Mouse (Mus musculus) intestine, postnatal 0 days (tissue): Measurements from ENCODE around the gene Gm48551. TPM values are rescaled to one million over a fixed set of nuclear protein-coding genes. Genes with fewer than 3 reads are reported as not detected.

ENCODE experiments used
- ATAC-seq: fragments of 200-750 bp; cut with Nextera tagmentation; 2 replicates; pipeline ENCODE4 v1.8.0; 2017; ENCODE audit warnings: mild to moderate bottlenecking, moderate TSS enrichment, moderate library complexity
- H3K27ac ChIP-seq: fragments of 300-500 bp; sonication (generic); 2 replicates; pipeline ENCODE4 v1.5.1; 2014; ENCODE audit warnings: mild to moderate bottlenecking, low read depth, low read length, moderate library complexity
- H3K27me3 ChIP-seq: fragments of 300-500 bp; sonication (generic); replicated peaks from 2 replicates; pipeline ENCODE4 v1.6.1; 2014; ENCODE audit warnings: low read length, mixed read lengths; ENCODE audit not compliant: control insufficient read depth, insufficient read depth
- H3K36me3 ChIP-seq: fragments of 300-500 bp; sonication (generic); 2 replicates; pipeline ENCODE4 v1.6.1; 2014; ENCODE audit warnings: mild to moderate bottlenecking, moderate library complexity; ENCODE audit not compliant: control insufficient read depth, insufficient read depth
- H3K4me1 ChIP-seq: fragments of 300-500 bp; sonication (generic); replicated peaks from 2 replicates; pipeline ENCODE4 v1.6.1; 2014; ENCODE audit warnings: antibody characterized with exemption, low read length, mixed read lengths; ENCODE audit not compliant: control insufficient read depth, insufficient read depth
- H3K4me2 ChIP-seq: fragments of 300-500 bp; sonication (generic); replicated peaks from 2 replicates; pipeline ENCODE4 v1.6.1; 2014; ENCODE audit warnings: low read depth, mild to moderate bottlenecking, moderate library complexity
- H3K4me3 ChIP-seq: fragments of 300-500 bp; sonication (generic); 2 replicates; pipeline ENCODE4 v1.5.1; 2014; ENCODE audit warnings: low read depth, low read length
- H3K9ac ChIP-seq: fragments of 300-500 bp; sonication (generic); 2 replicates; pipeline ENCODE4 v1.6.1; 2014; ENCODE audit warnings: mild to moderate bottlenecking, low read depth, low read length
- H3K9me3 ChIP-seq: fragments of 300-500 bp; sonication (generic); 2 replicates; pipeline ENCODE4 v1.6.1; 2016; ENCODE audit warnings: mixed run types; ENCODE audit not compliant: control insufficient read depth
- CTCF ChIP-seq: sonication (generic); IDR thresholded peaks from 2 replicates; pipeline ENCODE4 v1.5.1; 2016; ENCODE audit warnings: low read depth, mild to moderate bottlenecking, control low read depth, antibody characterized with exemption, moderate library complexity
- WGBS: fragments of 180-500 bp; shearing (Covaris S2); extraction: QIAGEN DNeasy Blood & Tissue Kit; methylation state at CpG from one replicate; pipeline ENCODE4 v1.1.7; 2014; 5-methylcytosine and 5-hydroxymethylcytosine counted together
- polyA plus RNA-seq: library from polyadenylated mRNA; unstranded; fragments of >200 nt; fragmentation: Nextera tagmentation; extraction: Ambion mirVana; gene quantifications from 2 replicates; pipeline ENCODE4 v1.2.1, GENCODE M21; 2015

Gene Gm48551
- polyA plus RNA-seq, 1 experiment from 2014 or later: 0.76 TPM

DNA sequence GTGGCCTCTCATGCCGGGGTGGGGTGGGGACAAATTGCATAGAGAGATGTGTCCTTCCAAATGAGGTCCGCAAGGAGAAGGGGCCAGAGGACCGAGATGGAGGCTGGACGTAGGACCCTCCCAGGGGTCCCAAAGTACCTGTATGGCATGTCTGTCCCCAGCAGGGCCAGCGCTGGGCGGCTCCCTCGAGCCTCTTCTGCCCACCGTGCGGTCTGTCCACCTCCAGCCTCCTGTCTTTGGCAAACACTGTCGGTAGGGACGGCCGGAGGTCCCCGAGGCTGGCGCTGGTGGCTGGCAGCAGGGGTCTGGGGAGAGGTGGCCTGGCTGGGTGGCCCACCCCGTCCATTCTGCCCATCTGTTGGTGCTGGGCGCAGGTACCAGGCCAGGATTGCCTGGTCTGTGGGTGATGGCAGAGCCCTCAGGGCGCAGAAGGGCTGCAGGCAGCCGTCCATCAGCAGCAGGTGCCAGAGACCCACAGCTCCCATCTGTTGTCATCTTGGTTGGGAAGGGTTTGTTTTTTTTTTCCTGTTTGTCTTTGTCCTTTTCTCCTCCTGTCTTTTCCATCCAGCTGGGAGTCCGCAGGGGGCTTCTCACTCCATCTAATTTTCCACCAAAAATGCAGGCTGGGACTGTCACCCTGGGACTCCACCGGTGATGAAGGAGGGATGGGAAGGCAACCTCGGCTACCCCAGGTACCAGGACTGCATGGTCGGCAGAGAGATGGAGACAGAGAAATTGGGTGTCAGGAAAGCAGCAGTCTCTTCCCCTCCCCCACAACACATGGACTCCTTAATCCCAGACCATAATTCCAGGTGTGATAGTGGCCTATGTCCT, 16.3 kb downstream of the Gm48551 start:
- H3K27ac ChIP-seq: no peak overlapping the region

DNA sequence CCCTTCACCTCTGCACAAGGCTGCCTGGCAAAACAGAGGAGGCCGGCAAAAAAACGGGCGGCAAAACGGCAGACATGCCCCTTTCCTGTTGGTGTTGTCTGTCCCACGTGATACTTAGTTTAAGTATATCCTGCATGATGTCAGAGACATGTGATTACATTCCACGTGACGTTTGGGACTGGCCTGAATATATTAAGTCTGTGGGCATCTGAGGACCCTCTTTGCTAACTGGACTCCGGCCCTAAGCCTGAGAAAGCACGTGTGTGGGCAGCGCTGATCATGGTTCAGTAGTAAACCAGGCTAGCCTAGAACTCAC, 16.9 kb downstream of the Gm48551 start:
- no peak overlapping the region for H3K9ac ChIP-seq
- peak overlapping the region; percentile 81; the same call in 1 of the 2 replicates for H3K27ac ChIP-seq
- no peak overlapping the region for H3K4me3 ChIP-seq
- H3K9me3 ChIP-seq: no peaks in the 10 kb centered on the region
- H3K36me3 ChIP-seq: peaks cover 27% of the 10 kb centered on the region
- H3K4me2 ChIP-seq: peak overlapping the region; percentile 52
- 40% methylated on average over 10 of the region's 10 CpGs for WGBS
- peaks cover 12% of the 10 kb centered on the region for H3K4me1 ChIP-seq
- peak; percentile 28 for ATAC-seq
- no peak for TF ChIP-seq CTCF
- H3K27me3 ChIP-seq: 0 out of 2 replicates have a peak, but pooled peaks cover 6% of the 10 kb centered on the region

More for the DNA sequence above, 16.3 kb downstream of the Gm48551 start:
- Histone ChIP-seq H3K4me3 (0 out of 2 replicates have a peak overlapping the region, but pooled peaks have one; percentile 6), H3K4me2 (peak overlapping the region; percentile 28), H3K9me3 (no peaks in the 10 kb centered on the region), H3K4me1 (peaks cover 12% of the 10 kb centered on the region), H3K9ac (no peak overlapping the region), H3K36me3 (peaks cover 25% of the 10 kb centered on the region), H3K27me3 (0 out of 2 replicates have a peak, but pooled peaks cover 4% of the 10 kb centered on the region)
- WGBS: 69% methylated on average over 22 of the region's 22 CpGs
- ATAC-seq: no peak
- no peak for TF ChIP-seq CTCF

DNA sequence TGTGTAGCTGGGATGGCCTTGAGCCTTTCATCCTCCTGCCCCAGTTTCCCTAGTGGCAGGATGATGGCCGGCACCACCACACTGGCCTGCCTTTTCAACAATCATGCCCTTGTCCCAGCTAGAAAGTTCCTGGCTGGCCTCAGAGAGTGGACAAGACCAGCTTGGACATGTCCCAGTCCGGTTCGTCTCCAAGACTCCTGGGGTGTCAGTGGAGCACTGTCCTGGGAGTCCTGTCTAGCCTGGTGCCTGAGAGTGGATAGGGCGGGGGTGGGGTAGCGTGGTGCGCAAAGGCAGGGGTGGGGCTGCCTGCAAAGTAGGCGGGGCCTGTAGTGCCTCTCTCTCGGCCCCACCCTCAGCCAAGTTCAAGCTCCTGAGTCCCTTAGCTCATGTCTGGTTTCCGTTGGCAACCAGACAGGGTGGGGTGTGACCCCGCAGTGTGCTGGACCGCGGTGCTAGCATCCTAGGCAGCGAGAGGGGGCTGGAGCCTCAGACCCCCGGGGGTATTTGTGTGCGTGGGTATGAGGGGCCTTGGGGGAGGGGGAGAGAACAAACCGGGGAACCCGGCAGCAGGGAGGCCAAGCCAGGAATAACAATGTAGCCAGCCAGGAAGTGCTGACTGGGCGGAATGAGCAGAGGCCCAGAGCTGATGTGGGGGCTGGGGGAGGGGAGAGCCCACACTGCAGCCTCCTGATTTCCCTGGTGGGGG, 17.4 kb downstream of the Gm48551 start:
- Histone ChIP-seq H3K36me3 (peaks cover 27% of the 10 kb centered on the region), H3K4me3 (peak overlapping the region; percentile 7; the same call in 1 of the 2 replicates), H3K4me1 (peaks cover 12% of the 10 kb centered on the region), H3K9ac (no peak overlapping the region), H3K27me3 (0 out of 2 replicates have a peak, but pooled peaks cover 9% of the 10 kb centered on the region), H3K27ac (peak overlapping the region; percentile 81), H3K9me3 (no peaks in the 10 kb centered on the region), H3K4me2 (peak overlapping the region; percentile 52)
- WGBS: 8% methylated on average over 17 of the region's 18 CpGs
- ATAC-seq: peak; percentile 72
- peak; percentile 33; the same call in 1 of the 2 replicates for TF ChIP-seq CTCF

GRCm38 (mm10) chr10:81402227-81402765, 18.0 kb downstream of the Gm48551 start:
- WGBS: 38% methylated on average over 7 of the region's 7 CpGs
- Histone ChIP-seq H3K36me3 (peaks cover 27% of the 10 kb centered on the region), H3K9me3 (no peaks in the 10 kb centered on the region), H3K4me2 (peak overlapping the region; percentile 52), H3K27ac (peak overlapping the region; percentile 81), H3K27me3 (peaks cover 14% of the 10 kb centered on the region; the same call in 1 of the 2 replicates), H3K4me1 (peaks cover 12% of the 10 kb centered on the region), H3K4me3 (peak overlapping the region; percentile 7; the same call in 1 of the 2 replicates), H3K9ac (no peak overlapping the region)
- no peak for TF ChIP-seq CTCF
- ATAC-seq: no peak

- ATAC-seq: no peak
- no peak for TF ChIP-seq CTCF
- Histone ChIP-seq H3K36me3 (peaks cover 33% of the 10 kb centered on the region), H3K27me3 (peaks cover 14% of the 10 kb centered on the region; the same call in 1 of the 2 replicates), H3K9ac (no peak overlapping the region), H3K4me3 (no peak overlapping the region), H3K4me2 (no peak overlapping the region), H3K27ac (no peak overlapping the region), H3K9me3 (no peaks in the 10 kb centered on the region), H3K4me1 (peaks cover 19% of the 10 kb centered on the region)
- WGBS: 70% methylated on average over 10 of the region's 10 CpGs
Observed at GRCm38 (mm10) chr10:81403511-81403910, 19.2 kb downstream of the Gm48551 start.

GRCm38 (mm10) chr10:81404082-81404481, 19.8 kb downstream of the Gm48551 start:
- H3K27ac ChIP-seq: no peak overlapping the region
- H3K4me3 ChIP-seq: no peak overlapping the region
- no peak overlapping the region for H3K4me2 ChIP-seq
- peaks cover 23% of the 10 kb centered on the region for H3K4me1 ChIP-seq
- peaks cover 14% of the 10 kb centered on the region; the same call in 1 of the 2 replicates for H3K27me3 ChIP-seq
- peaks cover 33% of the 10 kb centered on the region for H3K36me3 ChIP-seq
- no peak for ATAC-seq
- no peak for TF ChIP-seq CTCF
- no peak overlapping the region for H3K9ac ChIP-seq
- no peaks in the 10 kb centered on the region for H3K9me3 ChIP-seq
- WGBS: 37% methylated on average over 9 of the region's 9 CpGs
